Mouse (Mus musculus): ENCODE measurements around the gene Plekhj1.
A peak's percentile ranks its signal among the peaks of the same experiment; 100 is the strongest.

Plekhj1 gene

DNA sequence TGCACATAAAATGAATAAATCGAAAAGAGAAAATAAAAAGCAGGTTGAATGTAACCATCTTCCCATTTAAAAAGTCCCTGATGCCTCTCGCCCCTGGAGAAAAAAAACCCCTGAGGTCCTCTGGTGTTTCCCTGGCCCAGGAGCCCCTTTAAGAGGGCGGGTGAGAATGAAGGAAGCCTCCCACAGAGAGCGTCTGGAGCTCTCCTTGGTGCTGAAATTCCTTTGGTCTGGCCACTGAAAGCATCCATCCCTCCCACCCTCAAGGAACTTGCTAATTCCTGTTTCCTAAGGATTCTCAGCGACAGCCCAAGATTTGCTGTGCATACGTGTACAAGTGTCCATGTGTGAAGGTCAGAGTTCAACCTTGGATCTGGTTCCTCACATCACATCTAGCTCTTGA is 49.8 kb downstream of the Plekhj1 start:
- DNase-seq (ENCODE audit: low read depth) = peak; percentile 78

GRCm38 (mm10) chr10:80747410-80747809 is 51.0 kb downstream of the Plekhj1 start:
- no peak for DNase-seq (ENCODE audit: low read depth)
